Mouse (Mus musculus) G1E (cell line): Measurements from ENCODE around the gene Fgfr2.

Experiments
- CTCF ChIP-seq: IDR thresholded peaks from 2 replicates; pipeline ENCODE4 v1.5.1; 2012; ENCODE audit warnings: low read depth, low read length, inconsistent platforms, mixed read lengths
- GATA2 ChIP-seq: IDR thresholded peaks from 2 replicates; pipeline ENCODE4 v1.6.1; 2012; ENCODE audit warnings: low read depth, low read length, inconsistent platforms, borderline replicate concordance
- POLR2AphosphoS5 ChIP-seq: IDR thresholded peaks from 2 replicates; pipeline ENCODE4 v1.6.1; 2012; ENCODE audit warnings: low read depth, low read length, inconsistent platforms; ENCODE audit not compliant: insufficient replicate concordance

DNA sequence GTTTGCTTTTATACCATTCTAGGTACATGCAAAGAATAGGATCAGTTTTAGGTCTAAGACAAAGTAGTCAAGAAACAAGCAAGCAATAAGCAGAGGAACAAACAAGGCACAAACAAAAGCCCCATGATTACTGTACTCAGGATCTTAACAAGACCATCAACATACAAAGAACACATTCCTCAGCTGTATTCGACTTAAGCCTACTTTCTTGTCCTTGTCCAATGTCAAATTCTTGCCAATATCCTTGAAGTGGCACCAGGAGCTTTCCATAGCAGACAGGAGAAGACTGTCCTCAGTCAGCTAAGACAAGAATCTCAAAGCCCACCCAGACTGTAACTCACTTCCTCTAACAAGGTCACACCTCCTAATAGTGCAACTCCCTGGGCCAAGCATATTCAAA, 944.1 kb downstream of the Fgfr2 start:
- TF ChIP-seq CTCF, result no peak
- no peak for TF ChIP-seq POLR2AphosphoS5
- TF ChIP-seq GATA2, result no peak
